Mouse (Mus musculus): ENCODE data around the gene Mkrn2. TPM values are rescaled to one million over a fixed set of nuclear protein-coding genes. Genes with fewer than 3 reads are reported as not detected.

Gene Mkrn2
- polyA plus RNA-seq, 1 experiment from 2014 or later: 25.0 TPM

- H3K27me3 ChIP-seq (ENCODE audit: insufficient read depth, poor library complexity, severe bottlenecking): no peaks in the 10 kb centered on the region
- no peak overlapping the region for H3K4me3 ChIP-seq
- H3K36me3 ChIP-seq: peaks cover 35% of the 10 kb centered on the region
- WGBS: 93% methylated on average over 3 of the region's 3 CpGs
- no peak for DNase-seq (ENCODE audit: low spot score)
- H3K27ac ChIP-seq: no peak overlapping the region
- peaks cover 5% of the 10 kb centered on the region; the same call in 1 of the 2 replicates for H3K4me1 ChIP-seq (replicated peaks)
- no peaks in the 10 kb centered on the region for H3K9me3 ChIP-seq
Measured at GRCm38 (mm10) chr6:115664268-115664667, 62.6 kb downstream of the Mkrn2 start.

GRCm38 (mm10) chr6:115666641-115667040 is 64.9 kb downstream of the Mkrn2 start:
- WGBS: 89% methylated on average over 4 of the region's 4 CpGs
- Histone ChIP-seq H3K4me3 (no peak overlapping the region), H3K27ac (no peak overlapping the region), H3K27me3 (ENCODE audit: insufficient read depth, poor library complexity, severe bottlenecking) (no peaks in the 10 kb centered on the region), H3K36me3 (peaks cover 22% of the 10 kb centered on the region), H3K4me1 (replicated peaks) (no peaks in the 10 kb centered on the region), H3K9me3 (no peaks in the 10 kb centered on the region)
- DNase-seq (ENCODE audit: low spot score): no peak

Other genes starting within 250 kb of the Mkrn2 start
- gene Pparg, start 241.0 kb upstream of the Mkrn2 start, polyA plus RNA-seq (2016; fragmentation: Nextera tagmentation; extraction: Ambion mirVana): 0.20 TPM in 1 of 2 replicates, not detected in the other
- 32.7 and 34.6 TPM in 2 replicates for gene Tsen2, start 57.2 kb upstream of the Mkrn2 start, polyA plus RNA-seq (2016; fragmentation: Nextera tagmentation; extraction: Ambion mirVana)
- 0.13 and 0.16 TPM in 2 replicates for gene Mkrn2os, start 9.3 kb upstream of the Mkrn2 start, polyA plus RNA-seq (2016; fragmentation: Nextera tagmentation; extraction: Ambion mirVana)
- 116 and 135 TPM in 2 replicates for gene Raf1, start 74.7 kb downstream of the Mkrn2 start, polyA plus RNA-seq (2016; fragmentation: Nextera tagmentation; extraction: Ambion mirVana)
- gene Tmem40, start 160.5 kb downstream of the Mkrn2 start, polyA plus RNA-seq (2016; fragmentation: Nextera tagmentation; extraction: Ambion mirVana): 2.2 and 3.2 TPM in 2 replicates
- 51.1 and 53.9 TPM in 2 replicates for gene Cand2, start 172.6 kb downstream of the Mkrn2 start, polyA plus RNA-seq (2016; fragmentation: Nextera tagmentation; extraction: Ambion mirVana)
- 1,744 and 1,823 TPM in 2 replicates for gene Rpl32, start 206.8 kb downstream of the Mkrn2 start, polyA plus RNA-seq (2016; fragmentation: Nextera tagmentation; extraction: Ambion mirVana)
- gene Efcab12, start 236.5 kb downstream of the Mkrn2 start, polyA plus RNA-seq (2016; fragmentation: Nextera tagmentation; extraction: Ambion mirVana): 1.6 and 2.3 TPM in 2 replicates